Mouse (Mus musculus) layer of hippocampus, postnatal 14 days (tissue): ENCODE results near the gene Tmem132b. TPM values are rescaled to one million over a fixed set of nuclear protein-coding genes. Genes with fewer than 3 reads are reported as not detected.

Experiments
- DNase-seq, 2 experiments: peaks; one replicate each; pipeline ENCODE4 v3.0.0; 2021 to 2022; ENCODE audit warnings: low spot score in 2 of 2, mixed read lengths in 1 of 2
- total RNA-seq, 2 experiments: library from RNA; stranded (reverse); gene quantifications; 2 replicates each; pipeline ENCODE4 v1.2.3; 2021

The Tmem132b gene
- total RNA-seq, 2 experiments from 2014 or later = 98.9 to 106 TPM

GRCm38 (mm10) chr5:125508006-125508405, 23.6 kb upstream of the Tmem132b start:
- no peak for DNase-seq

GRCm38 (mm10) chr5:125509541-125509940, 22.0 kb upstream of the Tmem132b start:
- DNase-seq = no peak

- DNase-seq = no peak
These were observed 16.6 kb upstream of the Tmem132b start for GRCm38 (mm10) chr5:125515006-125515405.

- DNase-seq = no peak
These were observed 12.9 kb upstream of the Tmem132b start for GRCm38 (mm10) chr5:125518640-125519039.

- no peak for DNase-seq
These were observed 10.5 kb upstream of the Tmem132b start for GRCm38 (mm10) chr5:125520930-125521590.

GRCm38 (mm10) chr5:125523361-125523760, 8.2 kb upstream of the Tmem132b start:
- no peak for DNase-seq

- no peak for DNase-seq
These were observed 6.1 kb upstream of the Tmem132b start for GRCm38 (mm10) chr5:125525516-125525915.

- DNase-seq = no peak
These were observed 5.1 kb upstream of the Tmem132b start for GRCm38 (mm10) chr5:125526464-125526863.

- DNase-seq = peak; percentile 85
These were observed 2.5 kb upstream of the Tmem132b start for GRCm38 (mm10) chr5:125529109-125529508.

GRCm38 (mm10) chr5:125532191-125532544, 594 bp downstream of the Tmem132b start:
- peak; percentile 41 to 67 for DNase-seq

- peak in 1 of 2 experiments; percentile 42 for DNase-seq
These were observed 1.1 kb downstream of the Tmem132b start for GRCm38 (mm10) chr5:125532545-125533224.

GRCm38 (mm10) chr5:125533225-125533900, 1.8 kb downstream of the Tmem132b start:
- peak; percentile 43 to 63 for DNase-seq

GRCm38 (mm10) chr5:125534168-125534610, 2.6 kb downstream of the Tmem132b start:
- peak; percentile 34 to 55 for DNase-seq

- DNase-seq = peak; percentile 47 to 67
These were observed 3.2 kb downstream of the Tmem132b start for GRCm38 (mm10) chr5:125534611-125535324.

- no peak for DNase-seq
These were observed 13.5 kb downstream of the Tmem132b start for GRCm38 (mm10) chr5:125545090-125545489.

- no peak for DNase-seq
These were observed 14.7 kb downstream of the Tmem132b start for GRCm38 (mm10) chr5:125546293-125546692.

GRCm38 (mm10) chr5:125549750-125550489, 18.3 kb downstream of the Tmem132b start:
- no peak for DNase-seq

- DNase-seq = no peak
These were observed 24.2 kb downstream of the Tmem132b start for GRCm38 (mm10) chr5:125555732-125556131.

- no peak for DNase-seq
These were observed 31.9 kb downstream of the Tmem132b start for GRCm38 (mm10) chr5:125563492-125563891.

- DNase-seq = no peak
These were observed 34.2 kb downstream of the Tmem132b start for GRCm38 (mm10) chr5:125565725-125566124.

- no peak for DNase-seq
These were observed 36.9 kb downstream of the Tmem132b start for GRCm38 (mm10) chr5:125568457-125568856.
